Mouse (Mus musculus): ENCODE measurements around the gene Inava. TPM values are rescaled to one million over a fixed set of nuclear protein-coding genes. Genes with fewer than 3 reads are reported as not detected.
A peak's percentile ranks its signal among the peaks of the same experiment; 100 is the strongest.

The Inava gene
- total RNA-seq, 2 experiments from 2014 or later, result 2.2 to 3.0 TPM

DNA sequence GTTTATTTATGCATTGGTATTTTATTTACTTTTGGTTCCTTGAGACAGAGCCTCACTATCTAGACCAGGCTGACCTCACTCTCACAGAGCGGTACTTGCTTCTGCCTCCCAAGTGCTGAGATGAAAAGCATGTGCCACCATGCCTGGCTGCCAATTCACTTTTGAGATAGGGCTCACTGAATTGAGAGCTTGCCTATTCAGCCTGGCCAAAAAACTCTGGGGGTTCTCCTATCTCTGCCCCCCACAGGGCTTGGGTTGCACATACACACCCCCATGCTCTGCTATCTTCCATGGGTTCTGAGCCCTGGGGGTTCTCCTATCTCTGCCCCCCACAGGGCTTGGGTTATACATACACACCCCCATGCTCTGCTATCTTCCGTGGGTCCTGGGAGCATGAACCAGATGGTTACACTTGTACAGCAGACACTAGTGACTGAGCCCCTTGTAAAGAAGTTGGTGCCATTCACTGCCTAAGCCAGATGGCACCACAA lies 54.5 kb downstream of the Inava start:
- no peak overlapping the region for H3K27ac ChIP-seq
- DNase-seq (ENCODE audit: extremely low spot score in 1 of 2, low spot score in 2 of 2), result no peak
- intact Hi-C loops (cut with DNase I), result no loop called here
- no peak for TF ChIP-seq CTCF (IDR thresholded peaks at IDR 0.05)
- H3K4me3 ChIP-seq, result no peak overlapping the region

DNA sequence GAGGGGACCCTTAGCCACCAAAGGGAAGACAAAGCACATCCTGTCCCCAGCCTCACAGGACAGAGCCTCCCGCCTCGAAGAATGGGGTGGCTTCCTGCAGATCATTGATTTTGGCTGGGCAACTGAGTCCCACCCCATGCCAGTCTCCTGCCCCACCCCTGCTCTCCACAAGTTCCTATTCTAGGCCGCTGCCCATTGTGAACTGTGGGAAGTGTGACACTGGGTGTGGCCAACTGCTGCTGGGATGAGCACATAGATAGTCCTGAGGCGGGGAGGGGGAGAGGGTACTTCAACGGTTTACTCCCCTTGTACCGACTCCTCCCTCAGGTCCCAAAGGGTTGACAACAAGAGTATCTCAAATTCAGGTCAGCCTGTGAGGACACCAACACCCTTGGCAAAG lies 55.3 kb downstream of the Inava start:
- TF ChIP-seq CTCF (IDR thresholded peaks at IDR 0.05), result no peak
- Histone ChIP-seq H3K4me3 (no peak overlapping the region), H3K27ac (no peak overlapping the region)
- intact Hi-C loops (cut with DNase I), result no loop called here
- no peak for DNase-seq (ENCODE audit: extremely low spot score in 1 of 2, low spot score in 2 of 2)

GRCm38 (mm10) chr1:136177085-136177484 lies 57.0 kb downstream of the Inava start:
- Histone ChIP-seq H3K4me3 (no peak overlapping the region), H3K27ac (no peak overlapping the region)
- DNase-seq (ENCODE audit: extremely low spot score in 1 of 2, low spot score in 2 of 2), result no peak
- TF ChIP-seq CTCF (IDR thresholded peaks at IDR 0.05), result no peak
- intact Hi-C loops (cut with DNase I), result no loop called here

DNA sequence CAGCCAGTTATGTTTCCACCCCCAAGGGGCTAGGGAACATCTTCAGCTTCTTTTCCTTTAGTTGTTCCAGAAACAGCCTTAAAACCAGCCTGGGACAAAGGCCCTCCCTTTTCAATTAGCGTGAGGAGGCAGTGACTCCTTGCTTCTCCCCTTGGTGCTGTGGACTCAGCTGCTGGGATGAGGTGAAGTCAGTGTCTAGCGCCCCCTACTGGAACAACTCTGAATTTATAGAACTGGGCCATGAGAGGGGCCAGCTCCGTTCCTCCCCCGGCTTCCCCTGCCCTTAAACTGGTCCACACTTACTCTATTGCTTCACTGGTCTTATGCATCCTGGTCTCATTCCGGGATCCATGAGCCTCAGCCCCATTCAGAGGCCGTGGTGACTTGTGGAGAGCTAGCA lies 58.9 kb downstream of the Inava start:
- Histone ChIP-seq H3K4me3 (no peak overlapping the region), H3K27ac (no peak overlapping the region)
- no peak for DNase-seq (ENCODE audit: extremely low spot score in 1 of 2, low spot score in 2 of 2)
- intact Hi-C loops (cut with DNase I), result no loop called here
- TF ChIP-seq CTCF (IDR thresholded peaks at IDR 0.05), result peak; percentile 85

DNA sequence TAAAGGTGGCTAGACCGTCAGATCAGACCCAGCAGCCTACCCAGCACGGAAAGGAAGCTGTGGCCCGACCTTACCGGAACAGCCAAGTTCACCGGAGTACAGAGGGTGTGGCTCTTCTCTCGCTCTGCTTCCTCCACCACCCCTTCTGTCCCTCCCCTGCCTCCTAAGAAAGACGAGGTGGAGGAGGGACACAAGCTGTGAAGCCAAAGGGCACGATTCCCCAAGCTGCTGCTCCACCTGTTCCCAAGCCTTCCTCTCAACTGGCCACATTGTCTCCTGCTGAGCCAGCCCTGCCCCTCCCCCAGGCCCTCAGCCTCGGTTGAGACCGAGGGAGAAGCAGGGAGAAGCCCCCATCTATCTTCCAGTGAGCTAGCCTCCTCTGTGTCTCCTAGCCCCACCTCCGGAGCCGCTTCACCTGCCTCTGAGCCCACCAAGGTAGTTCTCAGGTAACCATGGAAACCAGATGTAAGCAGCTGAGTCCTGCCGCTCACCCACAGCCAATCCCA lies 59.9 kb downstream of the Inava start:
- Histone ChIP-seq H3K4me3 (no peak overlapping the region), H3K27ac (no peak overlapping the region)
- DNase-seq (ENCODE audit: extremely low spot score in 1 of 2, low spot score in 2 of 2), result no peak
- no peak for TF ChIP-seq CTCF (IDR thresholded peaks at IDR 0.05)
- intact Hi-C loops (cut with DNase I), result no loop called here

- DNase-seq (ENCODE audit: extremely low spot score in 1 of 2, low spot score in 2 of 2), result no peak
- no peak for TF ChIP-seq CTCF (IDR thresholded peaks at IDR 0.05)
- H3K4me3 ChIP-seq, result no peak overlapping the region
- H3K27ac ChIP-seq, result no peak overlapping the region
- intact Hi-C loops (cut with DNase I), result no loop called here
These were observed 61.4 kb downstream of the Inava start for GRCm38 (mm10) chr1:136172696-136173095.

GRCm38 (mm10) chr1:136170109-136170508 lies 64.0 kb downstream of the Inava start:
- no peak overlapping the region for H3K4me3 ChIP-seq
- intact Hi-C loops (cut with DNase I), result loop anchor here (1.0 to 2.0 kb wide), 2 partner anchors 42 to 289 kb away; partner anchors contain the start of gene Mroh3
- peak; percentile 81 for TF ChIP-seq CTCF (IDR thresholded peaks at IDR 0.05)
- peak; percentile 72 to 76 for DNase-seq (ENCODE audit: extremely low spot score in 1 of 2, low spot score in 2 of 2)
- H3K27ac ChIP-seq, result no peak overlapping the region

- no peak for DNase-seq (ENCODE audit: extremely low spot score in 1 of 2, low spot score in 2 of 2)
- peak overlapping the region; percentile 32; the same call in 1 of the 2 replicates for H3K27ac ChIP-seq
- no peak overlapping the region for H3K4me3 ChIP-seq
- TF ChIP-seq CTCF (IDR thresholded peaks at IDR 0.05), result peak; percentile 63
- intact Hi-C loops (cut with DNase I), result loop anchor here (1.0 to 2.0 kb wide), 2 partner anchors 51 to 120 kb away; no protein-coding TSS in a partner anchor
These were observed 66.4 kb downstream of the Inava start for GRCm38 (mm10) chr1:136167657-136168056.

GRCm38 (mm10) chr1:136165436-136165835 lies 68.6 kb downstream of the Inava start:
- DNase-seq (ENCODE audit: extremely low spot score in 1 of 2, low spot score in 2 of 2), result no peak
- peak overlapping the region; percentile 19; the same call in 1 of the 2 replicates for H3K27ac ChIP-seq
- intact Hi-C loops (cut with DNase I), result no loop called here
- H3K4me3 ChIP-seq, result no peak overlapping the region
- TF ChIP-seq CTCF (IDR thresholded peaks at IDR 0.05), result no peak

Other genes with a start within 250 kb of the Inava start
- 10 to 100 TPM; 18.5 to 20.2 TPM for gene Igfn1, start 227.9 kb downstream of the Inava start, total RNA-seq (2021)
- gene Tmem9, start 226.1 kb downstream of the Inava start, total RNA-seq (2021), result 10 to 100 TPM; 53.7 to 56.7 TPM
- 1 to 10 TPM; 1.8 to 2.0 TPM for gene Ascl5, start 183.5 kb downstream of the Inava start, total RNA-seq (2021)
- gene Cacna1s, start 181.5 kb downstream of the Inava start, total RNA-seq (2021), result 1 to 10 TPM; 1.3 to 1.8 TPM
- 10 to 100 TPM; 67.3 to 74.2 TPM for gene Kif21b, start 102.9 kb downstream of the Inava start, total RNA-seq (2021)
- 1 to 10 TPM; 1.2 to 1.8 TPM for gene Mroh3, start 21.4 kb downstream of the Inava start, total RNA-seq (2021)
- gene Gpr25, start 26.6 kb upstream of the Inava start, total RNA-seq (2021), result 1 to 10 TPM; 5.6 to 6.3 TPM
- gene Camsap2, start 111.8 kb upstream of the Inava start, total RNA-seq (2021), result 100 to 1,000 TPM; 137 to 142 TPM
- 10 to 100 TPM in 1 of 2 experiments, 1 to 10 TPM in 1; 8.9 to 11.7 TPM for gene Ddx59, start 181.0 kb upstream of the Inava start, total RNA-seq (2021)
- under 1 TPM; 0.14 to 0.23 TPM for gene Kif14, start 232.1 kb upstream of the Inava start, total RNA-seq (2021)